Mouse (Mus musculus): ENCODE measurements around the gene Gm10160.

The Gm10160 gene

GRCm38 (mm10) chr7:81855694-81856093 lies at the start of gene Gm10160:
Gene Gm10160 (minus strand): TSS chr7:81855794.
- DNase-seq (ENCODE audit: low spot score in 2 of 2): no peak

GRCm38 (mm10) chr7:81904926-81905325 lies 49.3 kb upstream of the Gm10160 start:
- DNase-seq (ENCODE audit: low spot score in 2 of 2): no peak

DNA sequence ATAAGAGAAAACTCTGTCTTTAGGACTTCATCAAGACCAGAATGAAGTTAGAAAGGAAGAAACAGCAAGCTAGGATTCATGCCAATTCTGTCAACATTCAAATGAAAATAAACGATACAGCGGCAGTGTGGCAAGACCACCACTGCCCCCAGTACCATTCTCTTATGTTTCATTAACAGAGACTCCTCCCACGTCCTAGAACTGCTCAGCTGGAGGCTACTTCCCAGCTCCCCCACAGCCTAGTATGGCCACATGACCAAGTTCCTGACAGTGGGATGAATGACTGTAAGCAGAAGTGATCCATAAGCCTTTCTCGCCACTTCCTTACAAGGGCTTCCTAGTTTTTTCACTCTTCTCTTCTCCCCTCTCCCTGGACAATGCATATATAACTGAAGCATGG lies 48.5 kb upstream of the Gm10160 start:
- no peak for DNase-seq (ENCODE audit: low spot score in 2 of 2)

DNA sequence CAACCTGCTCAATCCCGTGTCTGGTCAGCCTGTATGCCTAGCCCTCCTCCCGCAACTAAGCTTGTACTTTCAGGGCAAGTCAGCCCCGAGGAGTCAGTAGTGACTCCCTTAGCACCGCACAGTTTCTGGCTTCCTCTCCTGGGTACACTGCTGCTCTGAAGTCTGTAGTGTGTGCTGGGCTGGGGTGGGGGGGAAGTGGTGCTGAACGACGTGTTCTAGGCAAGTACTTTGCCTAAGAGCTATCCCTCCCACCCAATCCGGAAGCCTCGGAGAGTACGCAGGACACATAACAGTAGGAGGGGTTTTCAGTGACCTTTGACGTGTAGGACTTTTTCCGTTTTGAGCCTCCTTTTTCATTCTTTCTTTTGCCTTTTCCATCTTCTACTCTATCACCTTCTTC lies 43.8 kb upstream of the Gm10160 start:
- DNase-seq (ENCODE audit: low spot score in 2 of 2): no peak

DNA sequence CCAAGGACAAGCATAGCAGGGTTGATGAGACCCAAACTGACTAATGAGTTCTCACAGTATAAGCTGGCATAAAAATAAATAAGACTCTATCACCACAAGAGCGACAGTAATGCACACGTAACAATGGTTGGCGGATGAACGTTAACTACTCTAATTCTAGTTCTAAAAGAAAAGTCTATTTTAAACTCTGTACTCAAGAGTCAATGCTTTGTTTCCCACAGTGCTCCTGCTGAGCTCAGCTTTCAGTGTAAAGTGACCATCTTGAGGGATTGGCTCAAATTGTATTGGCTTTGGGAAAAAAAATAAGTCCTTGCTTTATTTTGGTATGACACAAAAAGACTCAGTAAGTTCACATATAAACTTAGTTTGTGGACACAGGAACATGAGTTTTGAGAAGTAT lies 29.5 kb upstream of the Gm10160 start:
- no peak for DNase-seq (ENCODE audit: low spot score in 2 of 2)

GRCm38 (mm10) chr7:81881600-81881999 lies 26.0 kb upstream of the Gm10160 start:
- no peak for DNase-seq (ENCODE audit: low spot score in 2 of 2)

DNA sequence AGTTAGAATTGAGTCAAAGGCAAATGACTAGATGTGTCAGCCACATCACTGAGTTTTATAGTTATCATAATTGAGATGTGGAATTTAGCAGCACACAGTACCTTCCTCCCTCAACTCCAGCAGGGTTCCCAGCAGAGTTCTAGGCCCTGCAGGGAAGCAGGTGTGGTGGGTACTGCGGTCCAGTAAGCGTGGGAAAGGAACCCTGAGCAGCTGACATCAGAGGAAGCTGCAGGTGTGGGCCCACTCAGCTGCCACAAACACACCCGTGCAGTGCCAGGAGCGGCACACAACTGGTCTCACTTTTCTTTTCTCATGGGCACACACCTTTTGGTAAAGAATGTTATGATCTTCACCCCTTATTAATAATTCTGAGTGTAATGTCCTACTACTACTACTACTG lies 25.2 kb upstream of the Gm10160 start:
- DNase-seq (ENCODE audit: low spot score in 2 of 2): no peak

DNA sequence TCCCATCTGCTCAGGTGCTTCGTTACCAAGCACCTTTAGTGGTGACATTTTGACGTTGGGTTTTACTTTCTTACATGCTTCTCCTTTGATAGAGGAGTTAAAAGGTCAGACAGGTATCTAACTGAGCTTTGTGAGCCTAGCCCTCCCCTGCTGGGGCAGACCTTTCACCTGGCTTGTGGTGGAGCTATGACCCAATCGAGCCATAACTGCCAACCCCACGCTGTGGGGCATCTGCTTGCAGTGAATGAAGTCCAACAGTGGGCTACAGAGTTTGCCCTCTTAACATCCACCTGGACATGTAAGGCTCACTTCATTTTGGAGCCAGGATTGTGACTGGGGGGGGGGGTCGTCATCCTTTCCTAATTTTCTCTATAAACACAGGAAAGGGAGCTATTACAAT lies 24.7 kb upstream of the Gm10160 start:
- DNase-seq (ENCODE audit: low spot score in 2 of 2): no peak

DNA sequence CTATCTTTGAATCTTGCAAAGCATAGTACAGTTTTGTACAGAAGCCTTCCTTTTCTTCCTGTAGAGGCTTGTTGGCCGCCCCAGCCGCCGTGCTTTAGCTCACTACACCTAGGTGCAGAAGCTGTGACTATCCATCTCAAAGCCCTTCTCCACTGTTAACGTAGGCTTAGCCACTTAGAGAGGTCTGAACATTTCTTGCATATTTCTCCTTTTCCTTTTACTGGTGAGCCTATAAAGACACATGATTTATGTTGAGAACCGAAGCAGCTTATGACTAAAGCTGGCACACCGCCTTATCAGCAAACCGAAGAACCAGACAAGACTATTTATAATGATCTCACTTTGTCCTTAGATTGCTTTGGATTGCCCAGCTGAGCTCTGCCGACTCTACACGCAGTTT lies 19.8 kb upstream of the Gm10160 start:
- no peak for DNase-seq (ENCODE audit: low spot score in 2 of 2)

DNA sequence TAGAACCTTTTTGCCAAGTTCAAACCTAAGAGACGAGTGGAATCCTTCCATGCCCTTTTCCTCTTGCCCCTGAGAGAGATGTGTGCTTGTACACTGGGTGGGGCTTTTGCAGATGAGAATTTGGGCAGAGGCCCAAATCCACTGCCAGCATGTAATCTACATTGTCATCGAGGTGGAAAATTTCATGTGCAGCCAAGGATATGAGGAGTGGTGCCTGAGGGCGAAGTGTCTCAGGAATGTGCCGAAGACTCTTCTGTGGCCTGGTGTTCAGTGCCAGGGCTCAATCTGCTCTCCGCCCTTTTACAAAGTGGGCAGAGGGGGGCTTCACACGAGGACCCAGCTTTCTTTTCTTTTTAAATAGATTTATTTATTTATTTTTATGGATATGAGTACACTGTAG lies 19.0 kb upstream of the Gm10160 start:
- no peak for DNase-seq (ENCODE audit: low spot score in 2 of 2)

DNA sequence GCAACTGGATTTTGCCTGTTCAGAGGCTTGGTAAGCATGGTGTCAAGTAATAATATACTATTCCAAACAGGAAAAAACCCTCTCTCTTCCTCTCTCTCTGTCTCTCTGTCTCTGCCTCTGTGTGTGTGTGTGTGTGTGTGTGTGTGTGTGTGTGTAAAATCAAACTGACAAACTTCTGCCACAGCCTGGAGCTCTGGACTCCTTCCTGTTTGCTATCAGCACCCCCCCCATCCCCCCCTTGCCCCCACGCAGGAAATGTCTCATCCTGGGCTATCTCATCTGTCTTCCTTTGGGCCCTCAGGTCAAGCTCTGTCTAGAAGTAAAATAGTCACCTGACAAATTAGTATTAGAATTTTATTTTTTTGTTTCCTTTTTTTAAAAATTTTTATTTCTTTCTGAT lies 18.2 kb upstream of the Gm10160 start:
- DNase-seq (ENCODE audit: low spot score in 2 of 2): no peak

- no peak for DNase-seq (ENCODE audit: low spot score in 2 of 2)
Measured at GRCm38 (mm10) chr7:81872493-81873013, 17.0 kb upstream of the Gm10160 start.

- no peak for DNase-seq (ENCODE audit: low spot score in 2 of 2)
Measured at GRCm38 (mm10) chr7:81868158-81868557, 12.6 kb upstream of the Gm10160 start.

DNA sequence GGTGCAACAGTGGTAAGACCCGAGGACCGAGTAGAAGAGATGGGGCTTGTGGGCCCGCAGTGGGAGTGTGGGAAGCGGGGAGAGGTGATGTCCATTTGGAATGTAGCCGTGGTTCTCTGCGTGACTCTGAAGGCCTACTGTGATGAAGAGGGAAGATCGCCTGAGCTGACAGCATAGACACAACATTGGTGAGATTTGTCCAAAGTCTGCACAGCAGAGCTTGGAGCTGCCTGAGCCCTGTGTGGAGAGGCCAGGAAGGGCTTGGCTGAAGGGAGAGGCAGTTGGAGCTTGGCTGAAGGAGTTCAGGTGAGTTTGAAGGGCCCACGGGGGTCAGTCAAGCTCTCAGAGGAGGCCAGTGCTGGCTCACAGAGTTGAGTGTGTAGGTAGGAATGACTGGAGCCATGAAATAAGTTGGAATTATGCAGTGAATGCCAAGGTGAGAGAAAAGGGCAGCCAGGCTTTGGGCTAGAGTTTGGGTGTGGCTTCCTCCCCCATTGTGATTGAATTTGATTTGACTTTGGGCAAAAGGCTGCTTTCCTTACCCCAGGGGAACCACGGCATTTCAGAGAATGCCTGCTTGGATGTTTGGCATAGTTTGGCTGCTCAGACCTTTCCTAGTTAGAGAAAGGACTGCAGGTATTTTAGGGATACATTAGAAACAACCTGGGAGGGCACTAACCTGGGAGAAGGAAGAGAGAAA lies 11.8 kb upstream of the Gm10160 start:
- DNase-seq (ENCODE audit: low spot score in 2 of 2): no peak

DNA sequence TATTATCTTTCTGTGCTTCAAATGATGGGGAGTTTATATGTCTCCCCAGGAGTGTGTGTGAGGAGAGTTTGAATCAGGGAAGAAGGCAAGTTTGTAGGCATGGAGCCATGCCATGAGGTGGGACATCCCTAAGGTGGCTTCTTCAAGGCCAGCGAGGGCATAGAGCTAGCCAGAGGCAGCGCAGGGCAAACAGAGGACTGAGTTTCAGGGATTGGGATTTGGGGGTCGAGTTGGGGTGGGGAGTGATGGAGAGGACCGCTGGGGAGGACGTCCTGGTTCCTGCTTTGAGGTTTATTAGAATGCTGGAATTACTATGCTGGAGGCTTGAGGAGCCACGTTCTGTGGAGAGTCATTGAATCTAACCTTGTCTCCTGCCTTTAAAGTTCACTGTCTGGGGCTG lies 10.3 kb upstream of the Gm10160 start:
- no peak for DNase-seq (ENCODE audit: low spot score in 2 of 2)

DNA sequence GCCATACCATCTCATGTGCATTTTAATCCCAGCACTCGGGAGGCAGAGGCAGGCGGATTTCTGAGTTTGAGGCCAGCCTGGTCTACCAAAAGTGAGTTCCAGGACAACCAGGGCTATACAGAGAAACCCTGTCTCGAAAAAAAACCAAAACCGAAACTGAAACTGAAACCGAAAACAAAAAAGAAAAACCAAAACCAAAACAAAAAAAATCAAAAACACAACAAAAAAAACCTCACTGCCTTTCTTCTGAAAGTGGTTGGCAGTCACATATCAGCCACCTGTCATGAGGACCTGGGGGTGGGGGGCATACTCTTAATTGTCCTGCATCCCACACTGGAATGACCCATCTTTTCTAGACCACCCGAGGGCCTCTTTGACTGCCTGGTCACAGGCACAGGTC lies 9.0 kb upstream of the Gm10160 start:
- DNase-seq (ENCODE audit: low spot score in 2 of 2): no peak

- DNase-seq (ENCODE audit: low spot score in 2 of 2): no peak
Measured at GRCm38 (mm10) chr7:81862587-81863583, 7.3 kb upstream of the Gm10160 start.

- no peak for DNase-seq (ENCODE audit: low spot score in 2 of 2)
Measured at GRCm38 (mm10) chr7:81861921-81862320, 6.3 kb upstream of the Gm10160 start.

DNA sequence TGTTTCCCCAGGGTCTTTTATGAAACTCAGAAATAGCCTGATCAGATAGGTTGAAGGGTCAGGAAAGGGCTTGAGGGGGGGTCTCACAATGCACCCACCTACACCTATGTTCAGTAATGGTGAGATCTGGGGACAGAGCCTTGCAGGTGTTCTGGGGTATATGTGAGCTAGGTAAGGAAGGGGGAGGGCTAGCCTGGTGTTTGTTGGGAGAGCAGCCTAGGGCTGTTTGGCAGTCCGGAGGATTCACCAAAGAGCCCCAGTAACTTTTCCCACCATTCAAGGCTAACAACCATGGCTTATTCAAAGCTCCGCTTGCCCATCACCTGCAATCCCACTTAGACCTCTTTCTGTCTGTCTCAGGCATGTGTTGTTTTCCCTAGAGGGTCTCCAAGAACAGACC lies 5.9 kb upstream of the Gm10160 start:
- no peak for DNase-seq (ENCODE audit: low spot score in 2 of 2)

- no peak for DNase-seq (ENCODE audit: low spot score in 2 of 2)
Measured at GRCm38 (mm10) chr7:81860996-81861395, 5.4 kb upstream of the Gm10160 start.

GRCm38 (mm10) chr7:81860071-81860470 lies 4.5 kb upstream of the Gm10160 start:
- no peak for DNase-seq (ENCODE audit: low spot score in 2 of 2)

DNA sequence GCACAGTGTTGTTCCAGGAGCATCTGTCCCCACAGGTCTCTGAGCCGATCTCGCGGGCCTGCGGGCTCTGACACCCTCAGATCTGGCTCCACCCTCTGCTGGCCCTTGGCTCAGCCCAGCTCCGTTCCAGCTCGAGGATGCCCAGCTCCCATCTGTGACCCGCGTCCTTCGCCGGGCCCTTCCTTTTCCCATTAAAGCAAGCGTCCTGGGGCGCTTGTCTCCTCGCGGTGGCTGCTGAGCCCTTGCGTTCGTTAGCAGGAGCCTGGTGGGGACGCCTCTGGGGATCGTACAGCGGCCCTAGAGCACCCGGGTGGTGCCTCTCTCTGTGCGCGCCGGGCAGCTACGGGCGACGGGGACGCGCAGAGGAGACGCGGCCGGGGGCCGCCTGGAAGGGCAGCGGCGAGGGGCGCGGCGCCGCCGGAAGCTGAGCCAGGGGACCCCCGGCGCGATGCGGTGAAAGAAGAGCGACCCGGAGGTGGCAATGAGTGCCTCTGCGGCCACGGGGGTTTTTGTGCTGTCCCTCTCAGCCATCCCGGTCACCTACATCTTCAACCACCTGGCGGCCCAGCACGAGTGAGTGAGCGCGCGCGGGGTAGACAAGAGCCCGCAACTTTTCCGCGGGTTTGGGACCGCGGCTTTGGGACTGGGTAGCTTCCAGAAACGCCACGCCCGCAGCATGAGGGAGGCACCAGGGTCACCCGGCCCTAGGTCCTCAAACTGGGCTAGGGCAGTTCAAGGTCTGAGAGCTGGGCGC lies 3.6 kb upstream of the Gm10160 start, which contains the start of gene Tm6sf1:
Gene Tm6sf1 (plus strand): TSS at position 34 of the 754 bp plus-strand sequence.
- no peak for DNase-seq (ENCODE audit: low spot score in 2 of 2)

All from frontal cortex, postnatal 25 days (tissue).